Mouse (Mus musculus): ENCODE data around the gene Gm17018. TPM values are rescaled to one million over a fixed set of nuclear protein-coding genes. Genes with fewer than 3 reads are reported as not detected.
A peak's percentile ranks its signal among the peaks of the same experiment; 100 is the strongest.
"Not testable (repeated sequence)": the region's sequence is repeated elsewhere in the genome, so short reads cannot be mapped to it uniquely, and the experiment has no call there.

The Gm17018 gene
- polyA plus RNA-seq, 1 experiment, result 27.3 TPM

- Histone ChIP-seq H3K4me2 (ENCODE audit: low read depth) (peak overlapping the region; percentile 96), H3K36me3 (ENCODE audit: control insufficient read depth, insufficient read depth) (no peaks in the 10 kb centered on the region), H3K79me2 (ENCODE audit: control insufficient read depth, insufficient read depth) (no peaks in the 10 kb centered on the region), H3K4me3 (peak overlapping the region; percentile 10), H3K27me3 (ENCODE audit: control insufficient read depth, insufficient read depth, insufficient read length) (peaks cover 18% of the 10 kb centered on the region), H3ac (ENCODE audit: control insufficient read depth, insufficient read length) (no peak overlapping the region)
- TF ChIP-seq MYOG (IDR thresholded peaks at IDR 0.05; ENCODE audit: control insufficient read depth in 1 of 3, insufficient read depth in 1 of 3, insufficient read length in 2 of 3, low read depth in 2 of 3), result no peak
Observed at GRCm38 (mm10) chr19:45544152-45544924, 16.1 kb upstream of the Gm17018 start.

GRCm38 (mm10) chr19:45544925-45545321 lies 15.5 kb upstream of the Gm17018 start:
- H3ac ChIP-seq (ENCODE audit: control insufficient read depth, insufficient read length), result no peak overlapping the region
- H3K36me3 ChIP-seq (ENCODE audit: control insufficient read depth, insufficient read depth), result no peaks in the 10 kb centered on the region
- H3K4me2 ChIP-seq (ENCODE audit: low read depth), result peak overlapping the region; percentile 96
- TF ChIP-seq REST (IDR thresholded peaks at IDR 0.05; ENCODE audit: insufficient read depth, insufficient read length) (no peak), POLR2A (IDR thresholded peaks at IDR 0.05; ENCODE audit: insufficient read length, low read depth) (no peak), POLR2AphosphoS2 (IDR thresholded peaks at IDR 0.05; ENCODE audit: insufficient read length, low read depth) (no peak), E2F4 (IDR thresholded peaks at IDR 0.05; ENCODE audit: insufficient read depth) (no peak), MAX (IDR thresholded peaks at IDR 0.05; ENCODE audit: low read depth) (no peak), MYOG (IDR thresholded peaks at IDR 0.05; ENCODE audit: control insufficient read depth in 1 of 3, insufficient read depth in 1 of 3, insufficient read length in 2 of 3, low read depth in 2 of 3) (no peak), SRF (IDR thresholded peaks at IDR 0.05; ENCODE audit: control insufficient read depth, insufficient read length, low read depth) (no peak), TCF12 (IDR thresholded peaks at IDR 0.05; ENCODE audit: insufficient read depth, poor library complexity, severe bottlenecking) (no peak), MYOD1 (IDR thresholded peaks at IDR 0.05; ENCODE audit: control insufficient read depth in 1 of 3, insufficient read length in 2 of 3, low read depth in 2 of 3) (no peak), CEBPB (IDR thresholded peaks at IDR 0.05; ENCODE audit: insufficient read depth, poor library complexity, severe bottlenecking) (no peak), USF1 (IDR thresholded peaks at IDR 0.05; ENCODE audit: low read depth) (no peak), TCF3 (IDR thresholded peaks at IDR 0.05; ENCODE audit: insufficient read length, low read depth) (no peak)
- H3K4me3 ChIP-seq, result peak overlapping the region; percentile 10
- no peaks in the 10 kb centered on the region for H3K79me2 ChIP-seq (ENCODE audit: control insufficient read depth, insufficient read depth)
- peaks cover 18% of the 10 kb centered on the region for H3K27me3 ChIP-seq (ENCODE audit: control insufficient read depth, insufficient read depth, insufficient read length)

- not testable (repeated sequence) for H3K36me3 ChIP-seq (ENCODE audit: control insufficient read depth, insufficient read depth); H3ac ChIP-seq (ENCODE audit: control insufficient read depth, insufficient read length); H3K27me3 ChIP-seq (ENCODE audit: control insufficient read depth, insufficient read depth, insufficient read length); H3K4me2 ChIP-seq (ENCODE audit: low read depth); H3K79me2 ChIP-seq (ENCODE audit: control insufficient read depth, insufficient read depth); H3K4me3 ChIP-seq
Observed at GRCm38 (mm10) chr19:45548196-45548595, 12.2 kb upstream of the Gm17018 start.

GRCm38 (mm10) chr19:45549128-45549915 lies 11.1 kb upstream of the Gm17018 start:
- TF ChIP-seq POLR2AphosphoS2 (IDR thresholded peaks at IDR 0.05; ENCODE audit: insufficient read length, low read depth) (no peak), REST (IDR thresholded peaks at IDR 0.05; ENCODE audit: insufficient read depth, insufficient read length) (no peak), MYOD1 (IDR thresholded peaks at IDR 0.05; ENCODE audit: control insufficient read depth in 1 of 3, insufficient read length in 2 of 3, low read depth in 2 of 3) (no peak), POLR2A (IDR thresholded peaks at IDR 0.05; ENCODE audit: insufficient read length, low read depth) (no peak), TCF12 (IDR thresholded peaks at IDR 0.05; ENCODE audit: insufficient read depth, poor library complexity, severe bottlenecking) (no peak), MYOG (IDR thresholded peaks at IDR 0.05; ENCODE audit: control insufficient read depth in 1 of 3, insufficient read depth in 1 of 3, insufficient read length in 2 of 3, low read depth in 2 of 3) (no peak), E2F4 (IDR thresholded peaks at IDR 0.05; ENCODE audit: insufficient read depth) (no peak), USF1 (IDR thresholded peaks at IDR 0.05; ENCODE audit: low read depth) (no peak), MAX (IDR thresholded peaks at IDR 0.05; ENCODE audit: low read depth) (no peak), TCF3 (IDR thresholded peaks at IDR 0.05; ENCODE audit: insufficient read length, low read depth) (no peak), SRF (IDR thresholded peaks at IDR 0.05; ENCODE audit: control insufficient read depth, insufficient read length, low read depth) (no peak)
- H3ac ChIP-seq (ENCODE audit: control insufficient read depth, insufficient read length), result no peak overlapping the region
- no peaks in the 10 kb centered on the region for H3K79me2 ChIP-seq (ENCODE audit: control insufficient read depth, insufficient read depth)

GRCm38 (mm10) chr19:45549948-45550347 lies 10.5 kb upstream of the Gm17018 start:
- H3K4me3 ChIP-seq, result no peak overlapping the region
- no peaks in the 10 kb centered on the region for H3K27me3 ChIP-seq (ENCODE audit: control insufficient read depth, insufficient read depth, insufficient read length)
- no peak overlapping the region for H3ac ChIP-seq (ENCODE audit: control insufficient read depth, insufficient read length)
- H3K36me3 ChIP-seq (ENCODE audit: control insufficient read depth, insufficient read depth), result no peaks in the 10 kb centered on the region
- TF ChIP-seq REST (IDR thresholded peaks at IDR 0.05; ENCODE audit: insufficient read depth, insufficient read length) (no peak), MYOG (IDR thresholded peaks at IDR 0.05; ENCODE audit: control insufficient read depth in 1 of 3, insufficient read depth in 1 of 3, insufficient read length in 2 of 3, low read depth in 2 of 3) (peak in 1 of 3 experiments; percentile 24)
- no peaks in the 10 kb centered on the region for H3K79me2 ChIP-seq (ENCODE audit: control insufficient read depth, insufficient read depth)
- H3K4me2 ChIP-seq (ENCODE audit: low read depth), result no peak overlapping the region

More at GRCm38 (mm10) chr19:45549128-45549915, 11.1 kb upstream of the Gm17018 start:
- Histone ChIP-seq H3K36me3 (ENCODE audit: control insufficient read depth, insufficient read depth) (no peaks in the 10 kb centered on the region), H3K27me3 (ENCODE audit: control insufficient read depth, insufficient read depth, insufficient read length) (no peaks in the 10 kb centered on the region), H3K4me2 (ENCODE audit: low read depth) (no peak overlapping the region), H3K4me3 (no peak overlapping the region)

Data from myocyte (in vitro differentiated cells).